Mouse (Mus musculus) cerebellum, adult 9-11 months (tissue): ENCODE measurements around the gene Zscan22.
A peak's percentile ranks its signal among the peaks of the same experiment; 100 is the strongest.
"Not testable (repeated sequence)": the region's sequence is repeated elsewhere in the genome, so short reads cannot be mapped to it uniquely, and the experiment has no call there.

Experiments used
- DNase-seq: peaks from one replicate; pipeline ENCODE4 v3.0.0; 2022

Gene Zscan22

DNA sequence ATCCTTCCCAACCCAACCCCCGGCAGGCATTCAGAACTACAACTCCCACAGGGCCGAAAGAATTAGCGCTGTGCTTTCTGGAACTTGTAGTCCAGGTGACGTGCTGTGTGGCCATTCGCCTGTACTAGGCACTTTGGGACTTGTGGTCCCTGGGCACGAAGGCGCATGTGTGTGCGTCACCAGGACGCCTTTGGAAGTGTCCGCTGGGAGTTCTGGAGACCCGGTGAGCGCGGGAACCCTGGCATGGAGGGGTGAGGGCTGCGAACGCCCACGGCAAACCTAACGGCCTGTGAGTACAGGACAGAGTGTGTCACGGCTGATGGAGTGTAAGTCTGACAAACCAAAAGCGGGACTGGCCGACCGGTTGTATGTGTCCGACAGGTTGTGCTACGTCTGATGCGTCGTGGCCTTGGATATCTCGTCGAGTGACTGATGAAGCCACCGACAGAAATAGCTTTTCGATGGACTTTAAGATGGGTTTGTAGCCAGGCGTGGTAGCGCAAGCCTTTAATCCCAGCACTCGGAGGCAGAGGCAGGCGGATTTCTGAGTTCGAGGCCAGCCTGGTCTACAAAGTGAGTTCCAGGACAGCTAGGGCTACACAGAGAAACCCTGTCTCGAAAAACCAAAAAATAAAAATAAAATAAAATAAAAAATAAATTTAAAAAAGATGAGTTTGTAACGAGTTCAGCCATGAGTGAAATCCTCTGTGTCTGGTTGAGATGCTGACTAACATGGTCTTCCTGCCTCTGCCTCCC is at the start of gene Zscan22:
Zscan22 (plus strand) TSS at position 161 of the 756 bp plus-strand sequence.
- DNase-seq: peak; percentile 95

DNA sequence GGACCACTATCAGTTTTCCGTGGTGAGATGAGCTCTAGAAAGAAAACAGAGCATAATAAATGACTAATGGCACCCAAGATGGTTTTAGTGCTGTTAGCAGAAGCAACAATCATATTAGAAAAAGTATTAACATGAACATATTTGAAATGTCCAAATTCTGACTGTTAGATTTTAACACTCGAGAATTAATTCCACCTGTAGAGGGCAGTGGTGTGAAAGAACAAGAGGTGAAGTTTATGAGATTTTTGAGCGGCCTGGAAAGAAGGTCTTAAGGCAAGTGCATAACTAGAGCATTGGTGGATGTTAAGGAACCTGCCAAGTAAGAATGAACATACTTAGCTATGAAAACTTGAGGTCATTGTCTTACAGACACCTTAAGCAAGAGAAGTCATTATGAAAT is 23.3 kb upstream of the Zscan22 start:
- no peak for DNase-seq

DNA sequence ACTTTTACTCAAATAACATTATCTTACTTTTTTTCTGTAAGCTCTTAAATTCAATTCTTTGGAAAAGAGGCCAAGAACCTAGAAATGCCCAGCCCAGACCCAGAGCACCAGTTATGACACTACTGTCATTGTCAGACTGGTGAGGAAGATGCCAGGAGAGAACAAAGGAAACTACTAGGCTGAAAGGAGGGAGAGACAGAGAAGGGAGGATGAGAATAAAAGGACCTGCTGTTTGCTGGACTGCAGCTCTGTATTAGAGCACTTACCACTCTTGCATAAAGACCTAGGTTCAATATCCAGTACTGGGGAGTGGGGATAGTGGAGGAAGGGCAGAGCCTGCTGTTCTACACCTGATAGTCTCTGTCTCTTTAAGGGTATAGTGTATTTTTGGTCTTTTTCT is 17.6 kb upstream of the Zscan22 start:
- no peak for DNase-seq

DNA sequence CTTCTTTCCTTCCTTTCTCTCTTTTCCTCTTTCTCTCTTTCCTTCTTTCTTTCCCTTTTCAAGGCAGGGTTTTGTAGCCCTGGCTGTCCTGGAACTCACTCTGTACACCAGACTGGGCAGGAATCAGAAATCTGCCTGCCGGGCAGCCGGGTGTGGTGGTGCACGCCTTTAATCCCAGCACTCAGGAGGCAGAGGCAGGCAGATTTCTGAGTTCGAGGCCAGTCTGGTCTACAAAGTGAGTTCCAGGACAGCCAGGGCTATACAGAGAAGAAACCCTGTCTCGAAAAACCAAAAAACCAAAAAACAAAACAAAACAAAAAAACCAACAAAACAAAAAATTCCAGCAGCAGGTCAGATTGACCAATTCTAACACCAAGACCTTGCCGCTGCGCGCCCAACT is 17.1 kb upstream of the Zscan22 start:
- not testable (repeated sequence) for DNase-seq

- DNase-seq: peak; percentile 97
These were observed 16.5 kb upstream of the Zscan22 start, which contains the start of gene Zfp128 for GRCm38 (mm10) chr7:12880911-12881660. Gene Zfp128 (plus strand): TSS chr7:12881177.

GRCm38 (mm10) chr7:12886563-12887266 is 10.9 kb upstream of the Zscan22 start:
- DNase-seq: no peak

DNA sequence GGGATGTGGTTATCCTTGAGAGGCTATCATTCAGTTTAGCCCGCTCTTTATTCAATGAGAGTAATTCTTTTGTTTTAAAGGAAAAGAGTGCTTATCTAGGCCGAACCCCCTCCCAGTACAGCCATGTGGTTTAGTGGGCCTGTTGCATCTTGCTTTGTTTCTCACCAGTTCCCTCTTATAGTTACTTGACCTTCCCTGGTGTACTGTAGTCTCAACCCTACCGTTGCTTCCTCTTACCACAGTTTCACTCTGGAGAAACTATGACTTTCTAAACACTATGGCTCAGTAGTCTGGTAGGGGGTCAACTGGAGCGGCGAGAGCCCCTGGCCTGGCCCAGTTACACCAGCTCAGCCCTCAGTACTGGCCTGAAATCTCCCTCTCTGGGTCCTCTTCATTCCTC is 10.0 kb upstream of the Zscan22 start:
- DNase-seq: no peak

- no peak for DNase-seq
These were observed 6.7 kb upstream of the Zscan22 start for GRCm38 (mm10) chr7:12890928-12891327.

DNA sequence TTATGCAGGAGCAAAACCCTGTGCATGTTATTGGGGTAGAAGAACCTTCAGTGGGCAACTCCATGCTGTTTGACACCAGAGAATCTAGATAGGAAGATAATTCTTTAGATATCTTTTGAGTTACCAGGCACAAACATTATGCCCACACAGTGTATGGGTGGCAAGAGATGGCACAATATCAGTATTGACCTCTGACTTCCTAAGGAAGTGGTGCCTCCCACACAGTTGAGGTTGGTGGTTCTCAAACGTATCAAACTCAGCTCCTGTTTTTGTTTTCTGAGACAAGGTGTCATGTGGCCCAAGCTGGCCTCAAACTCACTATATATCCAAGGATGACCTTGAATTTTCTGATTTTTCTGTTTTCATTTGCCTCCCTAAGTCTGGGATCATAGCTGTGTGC is 6.3 kb upstream of the Zscan22 start:
- no peak for DNase-seq

GRCm38 (mm10) chr7:12901517-12901916 is 3.9 kb downstream of the Zscan22 start:
- DNase-seq: no peak

GRCm38 (mm10) chr7:12903623-12904022 is 6.0 kb downstream of the Zscan22 start:
- no peak for DNase-seq

- DNase-seq: no peak
These were observed 7.5 kb downstream of the Zscan22 start for GRCm38 (mm10) chr7:12905146-12905545.

DNA sequence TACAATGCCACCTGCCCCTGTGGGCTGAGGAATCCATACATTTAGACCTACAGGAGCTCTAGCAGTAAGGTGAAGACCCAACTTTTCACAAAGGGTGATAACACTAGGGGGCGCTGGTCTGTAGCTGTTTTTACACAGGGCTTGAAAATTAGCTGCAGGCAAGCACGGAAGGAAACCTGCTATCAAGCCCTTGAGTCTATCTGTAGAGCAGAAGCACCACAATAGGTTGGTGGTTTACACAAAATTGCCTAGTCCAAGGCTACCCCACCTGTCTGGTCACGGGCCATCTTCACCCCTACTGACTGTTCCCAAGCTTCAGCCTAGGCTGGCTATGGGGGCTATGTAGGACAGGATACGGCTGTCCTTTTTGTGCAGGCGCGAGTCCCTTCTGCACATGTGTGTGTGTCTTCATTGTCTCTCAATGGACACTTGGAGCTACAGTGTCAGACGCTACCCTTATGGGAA is 11.9 kb downstream of the Zscan22 start:
- peak; percentile 80 for DNase-seq

- DNase-seq: peak; percentile 75
These were observed 12.6 kb downstream of the Zscan22 start for GRCm38 (mm10) chr7:12910181-12910668.

GRCm38 (mm10) chr7:12913556-12913955 is 15.9 kb downstream of the Zscan22 start:
- no peak for DNase-seq

- DNase-seq: peak; percentile 29
These were observed 22.9 kb downstream of the Zscan22 start for GRCm38 (mm10) chr7:12920495-12920894.

- no peak for DNase-seq
These were observed 23.7 kb downstream of the Zscan22 start for GRCm38 (mm10) chr7:12921318-12921704.

DNA sequence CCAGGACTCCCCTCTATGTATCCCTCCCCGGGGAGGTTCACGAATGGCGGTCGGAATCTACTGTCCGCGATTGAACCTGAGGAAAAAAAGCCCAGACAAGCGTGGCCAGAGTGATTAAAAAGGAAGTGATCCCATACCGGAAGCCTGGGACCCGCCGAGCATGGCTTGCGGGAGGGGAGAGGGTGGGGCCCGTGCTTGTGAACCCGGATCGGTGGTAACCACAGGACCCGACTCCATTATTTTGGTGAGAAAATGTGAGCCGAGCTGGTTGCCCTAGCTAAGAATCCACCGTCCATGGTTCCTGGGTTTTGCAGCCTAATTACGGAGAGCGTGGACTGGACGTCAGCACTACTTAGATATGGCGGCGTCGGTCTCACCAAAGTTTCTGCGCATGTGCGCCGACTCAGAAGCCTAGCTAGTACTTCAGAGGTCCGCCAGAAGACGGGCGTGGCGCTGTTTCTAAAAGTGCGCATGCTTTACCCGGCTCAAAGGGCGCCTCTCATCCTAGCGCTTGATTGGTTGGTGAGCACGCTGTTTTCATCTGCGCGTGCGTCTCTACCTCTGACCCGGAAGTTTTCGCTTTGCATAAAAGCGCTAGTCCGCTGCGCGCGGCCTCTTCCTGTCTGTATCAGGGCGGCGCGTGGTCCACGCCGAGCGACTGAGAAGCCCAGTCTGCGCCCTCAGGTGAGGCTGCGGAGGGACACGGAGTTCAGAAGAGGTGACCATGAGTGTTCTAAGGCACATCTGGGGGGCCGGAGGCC is 24.3 kb downstream of the Zscan22 start, which contains the start of gene Rps5:
Rps5 (plus strand) TSS at position 586 of the 761 bp plus-strand sequence.
- peak; percentile 99 for DNase-seq

DNA sequence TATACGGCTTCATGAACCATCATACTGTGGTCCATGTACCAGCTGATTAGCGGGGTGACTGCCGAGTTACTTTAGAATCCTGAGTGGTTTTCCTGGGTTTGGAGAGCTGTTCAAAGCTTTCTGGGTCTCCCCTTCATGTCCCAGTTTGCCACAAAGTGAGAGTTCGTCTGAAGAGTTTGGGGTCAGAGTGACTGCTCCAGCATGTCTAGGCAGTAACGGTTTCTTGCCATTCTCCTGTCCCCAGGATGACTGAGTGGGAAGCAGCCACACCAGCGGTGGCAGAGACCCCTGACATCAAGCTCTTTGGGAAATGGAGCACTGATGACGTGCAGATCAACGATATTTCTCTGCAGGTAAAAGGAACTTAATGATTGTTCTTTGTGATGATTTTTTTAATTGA is 25.1 kb downstream of the Zscan22 start:
- peak; percentile 37 for DNase-seq

GRCm38 (mm10) chr7:12926316-12926715 is 28.7 kb downstream of the Zscan22 start:
- peak; percentile 69 for DNase-seq

- no peak for DNase-seq
These were observed 29.6 kb downstream of the Zscan22 start, which contains the start of gene Rnf225 for GRCm38 (mm10) chr7:12927191-12927680. Gene Rnf225 (plus strand): TSS chr7:12927416.
